Comparison of ENCODE assay signal across 22 mouse cellular contexts in genomic region chr8:46197673-46198072, GRCm38 (mm10). TPM values are rescaled to one million over a fixed set of nuclear protein-coding genes. Genes with fewer than 3 reads are reported as not detected.
DNase-seq lines count a peak whose midpoint lies in the region; ATAC-seq and TF ChIP-seq lines count a peak whose summit lies in the region.
"Had no signal": no experiment of that assay in that cellular context is flagged by ENCODE, and none has a peak within 500 bp of the region (broad histone marks: within the 10 kb centered on the region; RNA-seq: fewer than 3 reads in every experiment).

No protein-coding gene starts in this region.

- 83% methylated on average over 5 of the region's 5 CpGs for WGBS in heart, embryonic 10.5 days
- 87% methylated on average over 5 of the region's 5 CpGs for WGBS in heart, adult 2 months
- WGBS in kidney, embryonic 15.5 days = 84% methylated on average over 5 of the region's 5 CpGs
- 87% methylated on average over 5 of the region's 5 CpGs for WGBS in kidney, adult 2 months
- 86% methylated on average over 5 of the region's 5 CpGs for WGBS in kidney, embryonic 16.5 days

- no peaks in the 10 kb centered on the region for H3K27me3 ChIP-seq in heart, embryonic 10.5 days (ENCODE audit: insufficient read depth, poor library complexity, severe bottlenecking)
- H3K27me3 ChIP-seq in heart, adult 2 months (ENCODE audit: control insufficient read depth, insufficient read depth, low read length) = no peaks in the 10 kb centered on the region
- no peaks in the 10 kb centered on the region for H3K27me3 ChIP-seq in kidney, embryonic 15.5 days
- H3K27me3 ChIP-seq in kidney, adult 2 months (replicated peaks; ENCODE audit: control insufficient read depth, insufficient read depth, low read length) = no peaks in the 10 kb centered on the region
- H3K27me3 ChIP-seq in kidney, embryonic 16.5 days (ENCODE audit: insufficient read depth, low read length) = no peaks in the 10 kb centered on the region
- H3K27me3 ChIP-seq: CH12.LX, Patski had no signal

- H3K9ac ChIP-seq in heart, adult 2 months (ENCODE audit: low read depth, low read length) = no peak overlapping the region
- H3K9ac ChIP-seq in kidney, embryonic 15.5 days = no peak overlapping the region
- H3K9ac ChIP-seq in kidney, embryonic 16.5 days (replicated peaks; ENCODE audit: low read length) = no peak overlapping the region

- TF ChIP-seq CTCF in heart, adult 2 months (IDR thresholded peaks at IDR 0.05) = no peak
- TF ChIP-seq CTCF in kidney, adult 2 months (conservative IDR thresholded peaks at IDR 0.05; ENCODE audit: insufficient read depth, insufficient read length, low read depth, low read length) = no peak

- no peaks in the 10 kb centered on the region for H3K79me2 ChIP-seq in heart, adult 2 months (replicated peaks; ENCODE audit: control insufficient read depth, insufficient read depth, low read length)

- TF ChIP-seq POLR2A in heart, adult 2 months (IDR thresholded peaks at IDR 0.05; ENCODE audit: insufficient read depth, low read depth, low read length) = no peak
- TF ChIP-seq POLR2A in kidney, adult 2 months (IDR thresholded peaks at IDR 0.05; ENCODE audit: low read depth, low read length) = no peak

- intact Hi-C loops in heart, adult 2 months (cut with DNase I) = no loop called here

- DNase-seq in heart, adult 11 months = peak; percentile 74
- no peak for DNase-seq in heart, adult 18-20 months
- DNase-seq in heart, embryonic 10.5 days (ENCODE audit: low spot score) = peak; percentile 54
- DNase-seq in heart, adult 2 months = no peak
- no peak for DNase-seq in kidney, adult 2 months
- DNase-seq in kidney, adult 18-20 months = no peak
- DNase-seq: adrenal gland, adult 2 months; adrenal gland, adult 8-10 months; adrenal gland, postnatal 10 days; adrenal gland, postnatal 14 days; adrenal gland, postnatal 25 days; adrenal gland, postnatal 36 days; B cell, adult 2 months; cerebellum, adult 11 months; cerebellum, adult 11-12 months had no signal

- H3K9me3 ChIP-seq in heart, embryonic 10.5 days = no peaks in the 10 kb centered on the region
- no peaks in the 10 kb centered on the region for H3K9me3 ChIP-seq in kidney, embryonic 15.5 days (replicated peaks)
- H3K9me3 ChIP-seq in kidney, embryonic 16.5 days (ENCODE audit: low read length) = no peaks in the 10 kb centered on the region
- H3K9me3 ChIP-seq: G1E had no signal

- no peaks in the 10 kb centered on the region for H3K4me1 ChIP-seq in heart, embryonic 10.5 days
- no peaks in the 10 kb centered on the region for H3K4me1 ChIP-seq in heart, adult 2 months (ENCODE audit: control insufficient read depth, insufficient read depth, low read length)
- no peaks in the 10 kb centered on the region for H3K4me1 ChIP-seq in kidney, embryonic 15.5 days
- no peaks in the 10 kb centered on the region for H3K4me1 ChIP-seq in kidney, adult 2 months (ENCODE audit: control insufficient read depth, insufficient read depth, low read length)
- H3K4me1 ChIP-seq in kidney, embryonic 16.5 days (ENCODE audit: insufficient read depth, low read length) = no peaks in the 10 kb centered on the region

- H3K36me3 ChIP-seq in heart, embryonic 10.5 days = peaks cover 31% of the 10 kb centered on the region
- no peaks in the 10 kb centered on the region for H3K36me3 ChIP-seq in heart, adult 2 months (ENCODE audit: control insufficient read depth, insufficient read depth, low read length)
- peaks cover 43% of the 10 kb centered on the region for H3K36me3 ChIP-seq in kidney, embryonic 15.5 days
- peaks cover 2% of the 10 kb centered on the region; the same call in 1 of the 2 replicates for H3K36me3 ChIP-seq in kidney, adult 2 months (ENCODE audit: control insufficient read depth, insufficient read depth, low read length)
- H3K36me3 ChIP-seq in kidney, embryonic 16.5 days (ENCODE audit: insufficient read depth, low read length) = peaks cover 22% of the 10 kb centered on the region

- no peak overlapping the region for H3K4me2 ChIP-seq in kidney, embryonic 15.5 days
- no peak overlapping the region for H3K4me2 ChIP-seq in kidney, embryonic 16.5 days (replicated peaks; ENCODE audit: low read depth, low read length)

- ATAC-seq in kidney, embryonic 15.5 days (replicated peaks; ENCODE audit: low FRiP score) = no peak
- ATAC-seq in kidney, embryonic 16.5 days (ENCODE audit: low FRiP score, low TSS enrichment) = no peak
- ATAC-seq: activated CD4-positive, CD25-positive, alpha-beta regulatory T cell, adult 4 months; CD4-positive, CD25-positive, alpha-beta regulatory T cell, adult 4 months; Patski had no signal

- no peak overlapping the region for H3K27ac ChIP-seq in heart, embryonic 10.5 days
- no peak overlapping the region for H3K27ac ChIP-seq in heart, adult 2 months
- 0 out of 2 replicates have a peak overlapping the region, but pooled peaks have one; percentile 1 for H3K27ac ChIP-seq in kidney, embryonic 15.5 days
- no peak overlapping the region for H3K27ac ChIP-seq in kidney, adult 2 months (ENCODE audit: insufficient read depth, low read depth, low read length)
- 0 out of 2 replicates have a peak overlapping the region, but pooled peaks have one; percentile 27 for H3K27ac ChIP-seq in kidney, embryonic 16.5 days (ENCODE audit: low read length)

- no peak overlapping the region for H3K4me3 ChIP-seq in heart, embryonic 10.5 days
- H3K4me3 ChIP-seq in heart, adult 2 months = no peak overlapping the region
- H3K4me3 ChIP-seq in kidney, embryonic 15.5 days (replicated peaks) = no peak overlapping the region
- no peak overlapping the region for H3K4me3 ChIP-seq in kidney, adult 2 months (ENCODE audit: insufficient read depth, low read depth, low read length)
- no peak overlapping the region for H3K4me3 ChIP-seq in kidney, embryonic 16.5 days (ENCODE audit: low read length)

- TF ChIP-seq EP300 in heart, adult 2 months (IDR thresholded peaks at IDR 0.05; ENCODE audit: insufficient read depth, low read depth, low read length) = no peak

RNA-seq across cellular contexts. Expression of gene Slc25a4, which starts 13.4 kb away (rescaled TPM):
- 1,000 to 10,000 TPM; 4,817 to 5,383 TPM for total RNA-seq in heart, adult 18-20 months (2021)
- polyA plus RNA-seq in heart, embryonic 10.5 days (2016; fragmentation: Nextera tagmentation; extraction: Ambion mirVana) = 1,300 and 1,795 TPM in 2 replicates
- 1,000 to 10,000 TPM; 4,382 to 5,412 TPM for total RNA-seq in heart, adult 2 months (2021)
- 4,929 and 5,477 TPM in 2 replicates for polyA plus RNA-seq in heart, adult 2 months (2012; rRNA removed)
- 561 and 585 TPM in 2 replicates for polyA plus RNA-seq in kidney, embryonic 15.5 days (2015; fragmentation: Nextera tagmentation; extraction: Ambion mirVana)
- polyA plus RNA-seq in kidney, adult 2 months (2012; rRNA removed) = 502 TPM in 2 replicates
- polyA plus RNA-seq in kidney, embryonic 16.5 days (2015; fragmentation: Nextera tagmentation; extraction: Ambion mirVana) = 616 and 637 TPM in 2 replicates

RNA-seq across cellular contexts. Expression of gene Snx25, which starts 45.7 kb away (rescaled TPM):
- total RNA-seq in heart, adult 18-20 months (2021) = 1 to 10 TPM; 8.1 to 8.3 TPM
- polyA plus RNA-seq in heart, embryonic 10.5 days (2016; fragmentation: Nextera tagmentation; extraction: Ambion mirVana) = 2.3 and 3.7 TPM in 2 replicates
- total RNA-seq in heart, adult 2 months (2021) = 1 to 10 TPM; 7.1 to 8.8 TPM
- 3.2 and 5.7 TPM in 2 replicates for polyA plus RNA-seq in heart, adult 2 months (2012; rRNA removed)
- 5.1 and 6.3 TPM in 2 replicates for polyA plus RNA-seq in kidney, embryonic 15.5 days (2015; fragmentation: Nextera tagmentation; extraction: Ambion mirVana)
- 8.6 and 9.8 TPM in 2 replicates for polyA plus RNA-seq in kidney, adult 2 months (2012; rRNA removed)
- polyA plus RNA-seq in kidney, embryonic 16.5 days (2015; fragmentation: Nextera tagmentation; extraction: Ambion mirVana) = 4.5 and 5.9 TPM in 2 replicates

RNA-seq across cellular contexts. Expression of gene Cfap97, which starts 46.1 kb away (rescaled TPM):
- 10 to 100 TPM; 11.3 to 13.4 TPM for total RNA-seq in heart, adult 18-20 months (2021)
- 18.0 and 20.8 TPM in 2 replicates for polyA plus RNA-seq in heart, embryonic 10.5 days (2016; fragmentation: Nextera tagmentation; extraction: Ambion mirVana)
- total RNA-seq in heart, adult 2 months (2021) = 10 to 100 TPM; 12.2 to 13.6 TPM
- 4.7 and 10.6 TPM in 2 replicates for polyA plus RNA-seq in heart, adult 2 months (2012; rRNA removed)
- 23.7 and 31.0 TPM in 2 replicates for polyA plus RNA-seq in kidney, embryonic 15.5 days (2015; fragmentation: Nextera tagmentation; extraction: Ambion mirVana)
- 6.2 and 7.4 TPM in 2 replicates for polyA plus RNA-seq in kidney, adult 2 months (2012; rRNA removed)
- 19.6 and 25.2 TPM in 2 replicates for polyA plus RNA-seq in kidney, embryonic 16.5 days (2015; fragmentation: Nextera tagmentation; extraction: Ambion mirVana)

Comparison
In these comparisons a context has a peak if more than half of its experiments do, and no peak if none do; other contexts are left out.
1. DNase-seq: peak in heart, adult 11 months (single experiment) and heart, embryonic 10.5 days (single experiment); none in heart, adult 18-20 months (0 of 2), heart, adult 2 months (0 of 2), kidney, adult 2 months (single experiment) and kidney, adult 18-20 months (single experiment).
2. H3K27ac ChIP-seq: peak in kidney, embryonic 15.5 days (single experiment) and kidney, embryonic 16.5 days (single experiment); none in heart, embryonic 10.5 days (single experiment), heart, adult 2 months (single experiment) and kidney, adult 2 months (single experiment).